Mouse (Mus musculus) kidney, embryonic 16.5 days (tissue): Measurements from ENCODE around the gene Syn2. TPM values are rescaled to one million over a fixed set of nuclear protein-coding genes. Genes with fewer than 3 reads are reported as not detected.
A peak's percentile ranks its signal among the peaks of the same experiment; 100 is the strongest.

Source experiments
- ATAC-seq: fragments of 200-750 bp; cut with Nextera tagmentation; 2 replicates; pipeline ENCODE4 v1.8.0; 2017; ENCODE audit warnings: moderate TSS enrichment; ENCODE audit not compliant: low FRiP score, low TSS enrichment
- H3K27ac ChIP-seq: fragments of 300-500 bp; sonication (generic); 2 replicates; pipeline ENCODE4 v1.5.1; 2014; ENCODE audit warnings: low read length
- H3K27me3 ChIP-seq: fragments of 300-500 bp; sonication (generic); 2 replicates; pipeline ENCODE4 v1.6.1; 2014; ENCODE audit warnings: low read length, control low read depth, mixed read lengths; ENCODE audit not compliant: insufficient read depth
- H3K36me3 ChIP-seq: fragments of 300-500 bp; sonication (generic); 2 replicates; pipeline ENCODE4 v1.6.1; 2014; ENCODE audit warnings: low read length, control low read depth, mixed read lengths; ENCODE audit not compliant: insufficient read depth
- H3K4me1 ChIP-seq: fragments of 300-500 bp; sonication (generic); 2 replicates; pipeline ENCODE4 v1.6.1; 2014; ENCODE audit warnings: low read length, control low read depth, mixed read lengths; ENCODE audit not compliant: insufficient read depth
- H3K4me2 ChIP-seq: fragments of 300-500 bp; sonication (generic); replicated peaks from 2 replicates; pipeline ENCODE4 v1.6.1; 2014; ENCODE audit warnings: low read depth, low read length
- H3K4me3 ChIP-seq: fragments of 300-500 bp; sonication (generic); 2 replicates; pipeline ENCODE4 v1.5.1; 2014; ENCODE audit warnings: mild to moderate bottlenecking, low read length
- H3K9ac ChIP-seq: fragments of 300-500 bp; sonication (generic); replicated peaks from 2 replicates; pipeline ENCODE4 v1.6.1; 2014; ENCODE audit warnings: low read length
- H3K9me3 ChIP-seq: fragments of 300-500 bp; sonication (generic); 2 replicates; pipeline ENCODE4 v1.6.1; 2016; ENCODE audit warnings: low read length, control low read depth
- WGBS: fragments of 180-500 bp; shearing (Covaris S2); extraction: QIAGEN DNeasy Blood & Tissue Kit; methylation state at CpG from one replicate; pipeline ENCODE4 v1.1.7; 2014; 5-methylcytosine and 5-hydroxymethylcytosine counted together
- polyA plus RNA-seq: library from polyadenylated mRNA; unstranded; fragments of >200 nt; fragmentation: Nextera tagmentation; extraction: Ambion mirVana; gene quantifications from 2 replicates; pipeline ENCODE4 v1.2.1, GENCODE M21; 2015

Syn2 gene
- polyA plus RNA-seq, 1 experiment from 2014 or later = 1.8 TPM

DNA sequence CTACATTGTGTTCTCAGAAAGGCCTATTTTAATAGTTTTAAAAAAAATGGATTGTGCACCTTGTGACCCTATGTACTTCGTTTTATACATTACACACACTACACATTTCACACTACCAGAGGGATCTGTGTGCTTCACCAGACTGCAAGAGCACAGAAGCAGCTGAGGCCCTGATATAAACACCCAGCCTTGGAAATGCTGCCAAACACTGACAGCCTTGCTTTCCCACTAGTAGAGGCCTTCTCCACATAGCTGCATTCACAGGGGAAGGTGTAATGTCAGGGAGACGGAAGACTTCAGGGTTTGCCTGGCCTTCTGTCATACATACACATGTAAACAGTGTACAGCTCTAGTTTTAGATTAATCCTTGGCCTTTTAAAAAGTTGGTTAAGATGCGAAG is 120.5 kb downstream of the Syn2 start:
- Histone ChIP-seq H3K4me2 (no peak overlapping the region), H3K9me3 (no peaks in the 10 kb centered on the region), H3K4me1 (peaks cover 8% of the 10 kb centered on the region), H3K9ac (no peak overlapping the region), H3K27ac (no peak overlapping the region), H3K36me3 (no peaks in the 10 kb centered on the region), H3K27me3 (no peaks in the 10 kb centered on the region), H3K4me3 (no peak overlapping the region)
- ATAC-seq = no peak
- WGBS = 81% methylated on average over 3 of the region's 3 CpGs

GRCm38 (mm10) chr6:115260507-115260906 is 125.8 kb downstream of the Syn2 start:
- no peak for ATAC-seq
- Histone ChIP-seq H3K4me2 (no peak overlapping the region), H3K4me1 (no peaks in the 10 kb centered on the region), H3K36me3 (no peaks in the 10 kb centered on the region), H3K27ac (no peak overlapping the region), H3K4me3 (no peak overlapping the region), H3K9ac (no peak overlapping the region), H3K27me3 (no peaks in the 10 kb centered on the region), H3K9me3 (no peaks in the 10 kb centered on the region)
- WGBS = 91% methylated on average over 3 of the region's 3 CpGs

DNA sequence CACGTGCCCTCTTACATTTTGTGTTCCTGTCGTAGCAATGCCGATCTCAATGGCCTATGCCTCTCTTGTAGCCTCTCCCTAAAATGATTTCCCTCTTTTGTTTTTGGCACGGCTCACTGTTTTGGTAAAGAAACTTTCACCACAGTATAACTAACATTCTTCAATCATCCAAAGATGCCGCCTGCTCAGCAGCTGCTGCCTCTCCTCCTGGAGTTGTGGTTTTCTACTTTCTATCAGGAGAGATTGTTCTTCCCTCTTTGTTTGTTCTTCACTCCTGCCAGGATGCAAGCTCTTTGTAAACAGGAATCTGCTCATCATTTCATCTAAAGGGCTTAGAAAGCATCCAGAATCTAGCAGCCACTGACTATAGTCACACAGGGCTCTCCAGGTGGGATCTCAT is 132.1 kb downstream of the Syn2 start:
- WGBS = 77% methylated on average over 5 of the region's 5 CpGs
- H3K4me3 ChIP-seq = no peak overlapping the region
- H3K36me3 ChIP-seq = no peaks in the 10 kb centered on the region
- peaks cover 13% of the 10 kb centered on the region for H3K4me1 ChIP-seq
- no peak overlapping the region for H3K9ac ChIP-seq
- H3K4me2 ChIP-seq = no peak overlapping the region
- H3K27me3 ChIP-seq = no peaks in the 10 kb centered on the region
- H3K27ac ChIP-seq = no peak overlapping the region
- no peak for ATAC-seq
- no peaks in the 10 kb centered on the region for H3K9me3 ChIP-seq

DNA sequence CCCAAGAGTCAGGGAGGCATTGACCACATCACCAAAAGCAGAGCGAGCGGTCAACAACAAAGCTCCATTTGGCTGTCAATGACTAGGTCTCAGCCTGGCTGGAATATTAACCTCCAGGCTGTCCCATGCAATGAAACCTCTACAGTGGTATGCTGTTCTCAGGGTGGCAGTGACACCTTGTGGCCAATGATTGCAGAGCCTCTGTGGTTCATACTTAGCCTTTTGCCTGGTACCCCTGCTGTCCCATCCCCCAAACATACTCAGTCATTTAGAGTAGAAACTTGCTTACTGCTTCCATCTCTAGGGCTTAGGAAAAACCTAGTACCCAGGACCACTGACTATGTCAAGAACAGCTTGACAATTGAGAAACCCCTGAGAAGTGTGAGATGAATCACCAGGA is 133.2 kb downstream of the Syn2 start:
- WGBS = 49% methylated on average over 2 of the region's 2 CpGs
- Histone ChIP-seq H3K9ac (no peak overlapping the region), H3K4me3 (no peak overlapping the region), H3K9me3 (no peaks in the 10 kb centered on the region), H3K4me2 (no peak overlapping the region), H3K4me1 (peaks cover 16% of the 10 kb centered on the region), H3K36me3 (no peaks in the 10 kb centered on the region), H3K27me3 (no peaks in the 10 kb centered on the region), H3K27ac (no peak overlapping the region)
- ATAC-seq = peak; percentile 88

DNA sequence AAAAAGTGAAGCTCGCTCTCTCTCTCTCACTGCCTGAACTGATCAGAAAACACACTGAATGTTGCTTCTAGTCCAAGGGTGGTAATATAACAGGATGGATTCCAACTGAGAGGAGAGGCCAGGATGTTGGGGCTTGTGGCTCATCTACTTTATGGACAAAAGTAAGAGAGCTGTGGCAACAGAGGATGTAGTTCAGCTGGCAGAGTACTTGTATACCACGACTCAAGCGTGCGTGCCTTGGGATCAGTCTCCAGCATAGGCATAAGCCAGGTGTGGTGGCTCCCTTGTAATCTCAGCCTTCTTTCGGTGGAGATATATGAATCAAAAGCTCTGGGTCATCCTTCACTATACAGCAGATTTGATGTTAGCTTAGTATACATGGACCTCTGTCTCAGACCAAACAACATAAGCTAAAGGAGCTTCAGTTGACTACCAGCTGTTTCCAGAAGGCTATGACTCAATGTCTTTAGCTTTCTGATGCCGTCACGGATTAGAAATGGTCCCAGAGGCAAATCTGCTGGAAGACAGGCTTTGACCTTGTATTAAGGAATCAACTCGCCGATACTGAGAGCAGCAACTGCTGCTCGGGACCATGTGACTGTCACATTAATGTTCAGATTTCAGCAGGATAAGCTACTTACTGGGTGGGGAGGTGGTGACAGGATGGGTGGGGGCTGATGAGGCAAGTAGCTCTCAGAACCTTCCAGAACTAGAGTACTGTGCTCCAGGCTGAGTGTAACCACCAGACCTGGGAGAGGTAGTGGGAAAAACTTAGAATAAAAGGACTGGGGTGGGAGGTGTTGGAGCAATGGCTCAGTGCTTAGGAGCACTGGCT is 134.1 kb downstream of the Syn2 start:
- Histone ChIP-seq H3K4me2 (no peak overlapping the region), H3K4me1 (peaks cover 19% of the 10 kb centered on the region), H3K4me3 (no peak overlapping the region), H3K27ac (no peak overlapping the region), H3K27me3 (no peaks in the 10 kb centered on the region), H3K36me3 (no peaks in the 10 kb centered on the region), H3K9ac (no peak overlapping the region), H3K9me3 (no peaks in the 10 kb centered on the region)
- ATAC-seq = no peak
- whole genome bisulfite sequencing = 81% methylated on average over 10 of the region's 10 CpGs

GRCm38 (mm10) chr6:115269561-115269960 is 134.9 kb downstream of the Syn2 start:
- Histone ChIP-seq H3K27me3 (no peaks in the 10 kb centered on the region), H3K27ac (no peak overlapping the region), H3K4me2 (no peak overlapping the region), H3K4me1 (peaks cover 19% of the 10 kb centered on the region), H3K9me3 (no peaks in the 10 kb centered on the region), H3K4me3 (no peak overlapping the region), H3K9ac (no peak overlapping the region), H3K36me3 (no peaks in the 10 kb centered on the region)
- WGBS = 69% methylated on average over 5 of the region's 5 CpGs
- ATAC-seq = no peak

GRCm38 (mm10) chr6:115270085-115270484 is 135.4 kb downstream of the Syn2 start:
- 35% methylated on average over 2 of the region's 2 CpGs for WGBS
- no peak overlapping the region for H3K27ac ChIP-seq
- no peak overlapping the region for H3K9ac ChIP-seq
- peaks cover 19% of the 10 kb centered on the region for H3K4me1 ChIP-seq
- no peak overlapping the region for H3K4me2 ChIP-seq
- no peak for ATAC-seq
- no peaks in the 10 kb centered on the region for H3K36me3 ChIP-seq
- no peak overlapping the region for H3K4me3 ChIP-seq
- H3K27me3 ChIP-seq = no peaks in the 10 kb centered on the region
- H3K9me3 ChIP-seq = no peaks in the 10 kb centered on the region

GRCm38 (mm10) chr6:115271326-115271725 is 136.6 kb downstream of the Syn2 start:
- H3K27ac ChIP-seq = 0 out of 2 replicates have a peak overlapping the region, but pooled peaks have one; percentile 22
- 78% methylated on average over 3 of the region's 3 CpGs for WGBS
- ATAC-seq = no peak

DNA sequence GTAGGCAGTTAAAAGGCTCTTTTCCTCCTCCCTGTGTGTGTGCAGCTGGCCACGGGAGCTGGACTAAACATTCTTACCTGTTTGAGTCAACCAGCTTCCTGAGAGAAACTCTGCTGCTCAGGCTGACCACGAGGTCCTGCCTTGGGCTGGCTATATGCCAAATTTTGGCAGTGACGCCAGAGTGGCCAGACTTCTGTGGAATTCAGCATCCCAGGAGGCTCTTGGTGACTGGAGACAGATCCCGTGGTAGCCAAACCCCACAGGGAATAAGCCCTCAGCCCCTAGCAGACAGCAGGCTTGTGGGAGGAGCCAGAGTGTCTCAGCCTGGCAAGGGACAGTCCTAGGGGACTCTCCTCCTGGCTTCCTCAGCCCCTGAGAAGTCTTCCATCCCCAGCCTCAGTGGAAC is 137.2 kb downstream of the Syn2 start:
- no peak overlapping the region for H3K4me2 ChIP-seq
- no peaks in the 10 kb centered on the region for H3K27me3 ChIP-seq
- H3K9ac ChIP-seq = no peak overlapping the region
- peaks cover 19% of the 10 kb centered on the region for H3K4me1 ChIP-seq
- H3K27ac ChIP-seq = 0 out of 2 replicates have a peak overlapping the region, but pooled peaks have one; percentile 22
- H3K36me3 ChIP-seq = no peaks in the 10 kb centered on the region
- 10% methylated on average over 4 of the region's 4 CpGs for WGBS
- H3K9me3 ChIP-seq = no peaks in the 10 kb centered on the region
- no peak overlapping the region for H3K4me3 ChIP-seq
- peak; percentile 85 for ATAC-seq

More at GRCm38 (mm10) chr6:115271326-115271725, 136.6 kb downstream of the Syn2 start:
- Histone ChIP-seq H3K36me3 (no peaks in the 10 kb centered on the region), H3K9me3 (no peaks in the 10 kb centered on the region), H3K4me2 (no peak overlapping the region), H3K27me3 (no peaks in the 10 kb centered on the region), H3K4me1 (peaks cover 19% of the 10 kb centered on the region), H3K4me3 (no peak overlapping the region), H3K9ac (no peak overlapping the region)

DNA sequence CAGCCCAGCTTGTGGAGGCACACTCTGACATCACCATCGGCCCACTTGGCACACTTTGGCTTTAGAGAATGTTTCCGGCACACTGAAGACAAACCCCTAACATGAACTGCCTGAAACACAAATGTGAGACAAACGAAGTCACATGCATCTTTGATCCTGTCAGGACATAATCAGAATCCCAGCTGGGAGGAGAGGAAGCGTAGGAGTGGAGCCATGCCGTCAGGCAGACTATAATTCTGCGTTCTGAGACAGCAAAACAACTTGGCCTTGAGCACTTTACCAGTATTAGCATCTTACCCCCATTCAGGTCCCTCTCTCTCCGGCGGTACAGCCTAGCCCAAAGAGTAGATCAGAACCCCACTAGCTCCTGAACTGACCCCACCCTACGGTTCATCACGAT is 138.6 kb downstream of the Syn2 start:
- ATAC-seq = no peak
- Histone ChIP-seq H3K27ac (no peak overlapping the region), H3K9me3 (no peaks in the 10 kb centered on the region), H3K4me3 (no peak overlapping the region), H3K4me2 (no peak overlapping the region), H3K4me1 (peaks cover 19% of the 10 kb centered on the region), H3K36me3 (no peaks in the 10 kb centered on the region), H3K27me3 (no peaks in the 10 kb centered on the region), H3K9ac (no peak overlapping the region)
- 49% methylated on average over 10 of the region's 10 CpGs for WGBS
